Mouse (Mus musculus): Measurements from ENCODE around the gene Pin1. TPM values are rescaled to one million over a fixed set of nuclear protein-coding genes. Genes with fewer than 3 reads are reported as not detected.
"Not testable (repeated sequence)": the region's sequence is repeated elsewhere in the genome, so short reads cannot be mapped to it uniquely, and the experiment has no call there.

Gene Pin1
- polyA plus RNA-seq, 1 experiment from 2014 or later, result 47.5 TPM

DNA sequence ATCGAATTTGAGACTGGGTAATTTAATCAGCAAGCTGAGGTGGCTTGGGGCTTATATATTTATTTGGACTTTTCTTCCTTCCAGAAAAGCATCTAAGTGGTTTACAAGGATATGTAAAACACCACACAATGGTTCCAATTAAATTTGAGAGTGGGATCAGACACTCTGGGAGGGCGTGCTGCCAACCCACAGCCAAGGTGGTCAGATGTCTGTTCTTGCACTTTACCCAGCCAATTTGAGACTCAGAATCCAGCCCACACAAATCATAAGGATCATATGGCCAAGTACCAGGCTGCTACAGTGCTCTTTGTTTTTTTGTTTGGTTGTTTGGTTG is 30.5 kb downstream of the Pin1 start:
- Histone ChIP-seq H3K4me2 (no peak overlapping the region), H3K4me3 (no peak overlapping the region), H3K9ac (no peak overlapping the region), H3K9me3 (no peaks in the 10 kb centered on the region), H3K27ac (replicated peaks) (no peak overlapping the region), H3K27me3 (replicated peaks) (no peaks in the 10 kb centered on the region), H3K36me3 (no peaks in the 10 kb centered on the region), H3K4me1 (no peaks in the 10 kb centered on the region)
- no peak for ATAC-seq (ENCODE audit: extremely low read depth, insufficient number of reproducible peaks, low FRiP score, low TSS enrichment)
- 62% methylated on average over 2 of the region's 2 CpGs for WGBS

DNA sequence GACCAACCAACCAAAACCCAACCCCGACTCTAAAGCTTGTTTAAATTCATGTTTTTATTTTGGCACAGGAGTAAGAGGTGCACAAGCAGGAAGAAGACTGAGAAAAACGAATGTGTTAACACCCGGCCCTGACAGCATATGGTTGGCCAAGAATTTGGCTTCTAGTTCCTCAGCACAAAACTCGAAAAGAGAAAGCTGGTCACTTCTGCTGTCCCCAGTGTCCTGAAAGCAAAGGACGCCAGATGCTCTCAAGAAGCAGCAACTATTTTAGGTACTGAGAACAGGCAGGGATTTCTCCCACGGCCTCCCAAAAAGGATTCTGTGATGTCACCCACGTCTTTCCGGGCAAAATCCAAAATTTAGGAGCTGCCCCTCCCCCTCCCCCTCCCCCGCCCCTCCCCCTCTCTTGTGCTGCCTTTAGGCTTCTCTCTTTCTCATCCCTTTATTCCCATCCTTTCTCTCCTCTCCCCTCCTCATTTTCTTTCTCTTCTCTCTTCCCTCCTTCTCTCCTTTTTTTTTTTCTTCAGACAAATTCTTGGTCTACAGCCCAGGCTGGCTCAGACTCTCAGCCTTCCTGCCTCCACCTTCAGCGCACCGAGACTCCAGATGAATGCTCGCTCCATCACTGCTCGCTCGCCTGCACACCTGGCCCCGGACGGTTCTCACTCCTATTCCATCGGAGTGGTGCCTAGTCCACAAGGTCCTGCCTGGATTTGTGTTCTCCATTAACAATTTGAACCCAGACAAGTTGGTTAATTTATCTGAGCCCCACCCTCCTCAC is 33.4 kb downstream of the Pin1 start:
- Histone ChIP-seq H3K36me3 (no peaks in the 10 kb centered on the region), H3K4me1 (peaks cover 10% of the 10 kb centered on the region), H3K4me3 (no peak overlapping the region), H3K4me2 (no peak overlapping the region), H3K27ac (replicated peaks) (no peak overlapping the region), H3K9me3 (no peaks in the 10 kb centered on the region), H3K27me3 (replicated peaks) (no peaks in the 10 kb centered on the region), H3K9ac (no peak overlapping the region)
- no peak for ATAC-seq (ENCODE audit: extremely low read depth, insufficient number of reproducible peaks, low FRiP score, low TSS enrichment)
- WGBS, result 46% methylated on average over 16 of the region's 17 CpGs

DNA sequence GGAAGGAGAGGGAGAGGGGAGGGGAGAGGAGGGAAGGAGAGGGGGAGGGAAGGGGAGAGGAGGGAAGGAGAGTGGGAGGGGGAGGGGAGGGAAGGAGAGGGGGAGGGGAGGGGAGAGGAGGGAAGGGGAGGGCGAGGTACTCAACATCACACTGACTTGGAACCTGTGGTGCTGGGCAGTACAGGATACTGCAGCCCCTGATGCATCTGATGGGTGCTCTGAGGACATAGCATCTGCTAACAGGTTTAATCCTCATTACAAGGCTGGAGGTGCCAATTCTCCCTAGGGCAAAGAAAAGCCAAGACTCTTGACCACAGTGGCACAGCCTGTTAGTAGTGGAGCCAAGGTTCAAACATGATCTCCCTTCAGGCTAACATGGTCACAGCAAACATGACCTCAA is 37.5 kb downstream of the Pin1 start:
- Histone ChIP-seq H3K36me3 (no peaks in the 10 kb centered on the region), H3K4me1 (peaks cover 13% of the 10 kb centered on the region), H3K27me3 (replicated peaks) (peaks cover 28% of the 10 kb centered on the region), H3K27ac (replicated peaks) (peak overlapping the region; percentile 28), H3K9me3 (no peaks in the 10 kb centered on the region), H3K4me2 (no peak overlapping the region), H3K9ac (no peak overlapping the region), H3K4me3 (no peak overlapping the region)
- ATAC-seq (ENCODE audit: extremely low read depth, insufficient number of reproducible peaks, low FRiP score, low TSS enrichment), result no peak
- WGBS, result 75% methylated on average over 1 of the region's 1 CpGs

DNA sequence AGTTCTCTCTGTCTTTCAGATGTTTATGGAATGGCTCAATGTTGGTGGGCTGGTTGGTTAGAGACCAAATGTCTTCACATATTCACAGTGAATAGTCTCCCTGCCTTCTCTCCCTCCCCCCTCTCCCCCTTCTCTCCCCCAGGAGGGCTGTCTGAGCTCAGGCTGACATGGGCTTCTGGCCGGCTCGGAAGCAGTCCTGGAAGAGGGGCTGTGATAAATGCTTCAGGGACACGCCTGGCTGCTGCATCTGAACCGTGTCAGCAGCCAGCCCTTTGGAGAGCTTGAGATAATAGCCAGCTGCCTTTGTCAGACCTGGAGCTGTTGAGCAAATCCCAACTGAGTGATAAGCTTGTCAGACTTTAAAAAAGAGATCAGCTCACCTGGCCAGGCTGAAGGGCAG is 38.0 kb downstream of the Pin1 start:
- Histone ChIP-seq H3K4me1 (peaks cover 17% of the 10 kb centered on the region), H3K9ac (no peak overlapping the region; the same call in 1 of the 2 replicates), H3K4me2 (peak overlapping the region; percentile 6; the same call in 1 of the 2 replicates), H3K27ac (replicated peaks) (peak overlapping the region; percentile 28), H3K9me3 (no peaks in the 10 kb centered on the region), H3K4me3 (no peak overlapping the region), H3K27me3 (replicated peaks) (peaks cover 31% of the 10 kb centered on the region), H3K36me3 (no peaks in the 10 kb centered on the region)
- ATAC-seq (ENCODE audit: extremely low read depth, insufficient number of reproducible peaks, low FRiP score, low TSS enrichment), result no peak; the same call in 1 of the 2 replicates
- WGBS, result 0% methylated on average over 4 of the region's 4 CpGs

DNA sequence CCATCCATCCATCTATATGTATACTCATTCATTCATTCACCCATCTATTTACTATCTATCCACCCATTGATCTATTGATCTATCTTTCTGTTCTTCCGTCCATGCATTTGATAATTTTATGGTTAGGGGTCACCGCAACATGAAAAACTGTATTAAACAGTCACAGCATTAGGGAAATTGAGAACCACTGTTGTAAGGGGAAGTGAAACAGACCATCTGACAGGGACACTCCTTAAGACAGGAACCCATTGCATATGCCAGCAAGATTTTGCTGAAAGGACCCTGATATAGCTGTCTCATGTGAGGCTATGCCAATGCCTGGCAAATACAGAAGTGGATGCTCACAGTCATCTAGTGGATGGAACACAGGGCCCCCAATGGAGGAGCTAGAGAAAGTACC is 38.6 kb downstream of the Pin1 start:
- ATAC-seq (ENCODE audit: extremely low read depth, insufficient number of reproducible peaks, low FRiP score, low TSS enrichment); H3K36me3 ChIP-seq; H3K9me3 ChIP-seq; H3K27ac ChIP-seq (replicated peaks); H3K4me3 ChIP-seq; H3K9ac ChIP-seq; H3K4me2 ChIP-seq: not testable (repeated sequence)
- Histone ChIP-seq H3K27me3 (replicated peaks) (peaks cover 36% of the 10 kb centered on the region), H3K4me1 (peaks cover 20% of the 10 kb centered on the region)
- 87% methylated on average over 2 of the region's 2 CpGs for WGBS

DNA sequence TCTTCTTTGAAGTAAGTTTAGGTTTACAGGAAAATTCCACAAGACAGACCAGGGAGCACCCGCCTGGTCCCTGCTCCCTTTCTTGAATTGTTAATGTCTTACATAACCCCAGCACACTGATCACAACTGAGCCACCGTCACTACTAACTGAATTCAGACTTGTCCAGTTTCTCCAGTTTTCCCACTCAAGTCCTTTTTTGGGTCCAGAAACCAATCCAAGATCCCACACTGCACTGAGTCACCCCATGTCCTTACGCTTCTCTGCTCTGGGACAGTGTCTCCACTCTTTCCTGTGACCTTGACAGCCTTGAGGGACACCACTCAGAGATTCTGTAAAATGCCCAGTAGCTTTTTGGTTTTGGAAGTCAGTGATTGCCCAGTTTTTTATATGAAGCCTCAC is 41.0 kb downstream of the Pin1 start:
- Histone ChIP-seq H3K4me1 (peaks cover 26% of the 10 kb centered on the region), H3K4me3 (no peak overlapping the region), H3K27me3 (replicated peaks) (peaks cover 54% of the 10 kb centered on the region)

DNA sequence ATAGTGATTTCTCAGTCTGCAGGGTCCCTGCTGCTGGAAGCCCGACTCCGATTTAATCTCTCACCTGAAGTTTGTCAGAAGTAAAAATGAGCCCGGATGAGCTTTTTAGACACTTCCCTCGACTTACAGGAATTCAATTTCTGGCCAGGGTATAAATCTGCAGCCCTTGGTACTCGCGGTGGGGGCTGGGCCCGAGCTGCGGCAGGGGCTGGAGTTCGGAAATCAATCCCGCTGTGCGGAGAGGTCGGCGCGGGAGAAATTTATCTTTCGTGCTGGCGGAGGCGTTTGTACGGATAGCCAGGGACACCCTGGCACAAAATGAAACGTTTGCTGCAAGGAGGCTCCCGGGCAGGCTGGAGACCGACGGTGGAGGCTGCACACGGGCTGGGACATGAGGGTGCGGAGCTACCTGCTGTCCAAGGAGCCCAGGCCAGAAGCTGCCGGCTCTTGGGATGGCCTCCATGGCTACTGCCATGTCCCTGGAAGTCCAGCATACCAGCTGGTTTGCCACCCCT is 42.9 kb downstream of the Pin1 start:
- WGBS, result 4% methylated on average over 25 of the region's 25 CpGs
- peaks cover 3% of the 10 kb centered on the region; the same call in 1 of the 2 replicates for H3K9me3 ChIP-seq
- peak overlapping the region; percentile 46 for H3K4me3 ChIP-seq
- no peak overlapping the region for H3K27ac ChIP-seq (replicated peaks)
- ATAC-seq (ENCODE audit: extremely low read depth, insufficient number of reproducible peaks, low FRiP score, low TSS enrichment), result no peak
- peak overlapping the region; percentile 69 for H3K4me2 ChIP-seq
- no peaks in the 10 kb centered on the region for H3K36me3 ChIP-seq
- peaks cover 54% of the 10 kb centered on the region for H3K27me3 ChIP-seq (replicated peaks)
- peak overlapping the region; percentile 60 for H3K9ac ChIP-seq
- H3K4me1 ChIP-seq, result peaks cover 22% of the 10 kb centered on the region

More for the DNA sequence above, 41.0 kb downstream of the Pin1 start:
- Histone ChIP-seq H3K36me3 (no peaks in the 10 kb centered on the region), H3K27ac (replicated peaks) (no peak overlapping the region), H3K9ac (no peak overlapping the region), H3K9me3 (peaks cover 3% of the 10 kb centered on the region; the same call in 1 of the 2 replicates), H3K4me2 (no peak overlapping the region)
- WGBS, result 88% methylated on average over 3 of the region's 3 CpGs
- no peak for ATAC-seq (ENCODE audit: extremely low read depth, insufficient number of reproducible peaks, low FRiP score, low TSS enrichment)

DNA sequence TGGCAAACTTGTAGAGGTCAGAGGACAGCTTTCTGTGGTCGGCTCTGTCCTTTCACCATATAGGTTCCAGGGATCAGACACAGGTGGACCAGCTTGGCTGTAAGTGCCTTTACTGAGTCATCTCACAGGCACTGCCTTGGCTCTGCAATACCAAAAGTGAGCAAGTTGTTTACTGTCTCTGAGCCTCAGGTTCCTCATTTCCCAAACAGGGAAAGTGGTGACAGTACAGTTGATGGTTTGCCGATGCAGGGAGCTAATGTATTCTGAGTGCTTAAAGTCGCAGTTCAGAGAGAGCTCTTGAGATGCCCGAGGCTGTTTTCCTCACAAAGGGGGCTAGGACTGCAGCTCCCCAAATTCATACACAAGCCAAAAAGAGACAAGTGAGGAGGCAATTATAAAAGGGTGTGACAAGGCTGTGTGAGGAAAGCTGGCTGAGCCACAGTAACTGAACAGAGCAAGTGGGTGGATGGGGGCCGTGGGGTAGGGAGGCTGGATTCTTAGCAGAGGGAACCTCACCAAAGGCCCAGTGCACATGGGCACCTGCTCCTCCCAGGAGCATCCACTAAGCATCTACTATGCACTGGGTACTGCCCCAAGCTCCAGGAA is 44.3 kb downstream of the Pin1 start:
- no peak overlapping the region for H3K9ac ChIP-seq
- no peak for ATAC-seq (ENCODE audit: extremely low read depth, insufficient number of reproducible peaks, low FRiP score, low TSS enrichment)

DNA sequence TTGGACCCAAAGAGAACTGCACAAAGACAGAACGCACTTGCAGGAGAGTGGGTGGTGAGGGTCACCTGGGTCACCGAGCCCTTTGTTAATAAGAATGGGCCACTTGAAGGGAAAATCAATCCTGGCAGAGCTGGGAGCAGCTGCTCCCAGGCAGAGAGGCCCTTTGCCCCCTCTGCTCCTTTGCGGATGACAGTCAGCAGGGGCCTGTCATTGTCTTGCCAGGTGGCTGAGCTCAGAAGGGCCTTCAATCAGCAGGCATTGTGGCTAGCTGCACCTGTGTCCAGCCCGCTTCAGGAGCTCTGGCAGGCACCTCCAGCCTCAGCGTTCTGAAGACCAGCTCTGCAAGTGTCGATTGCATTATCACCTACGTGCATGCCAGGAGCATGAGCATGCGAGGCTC is 45.6 kb downstream of the Pin1 start:
- H3K4me3 ChIP-seq, result no peak overlapping the region
- H3K27ac ChIP-seq (replicated peaks), result no peak overlapping the region
- no peak overlapping the region for H3K4me2 ChIP-seq
- H3K9me3 ChIP-seq, result peaks cover 3% of the 10 kb centered on the region; the same call in 1 of the 2 replicates
- ATAC-seq (ENCODE audit: extremely low read depth, insufficient number of reproducible peaks, low FRiP score, low TSS enrichment), result no peak
- WGBS, result 32% methylated on average over 8 of the region's 8 CpGs
- peaks cover 43% of the 10 kb centered on the region for H3K27me3 ChIP-seq (replicated peaks)
- H3K36me3 ChIP-seq, result no peaks in the 10 kb centered on the region
- H3K9ac ChIP-seq, result no peak overlapping the region
- H3K4me1 ChIP-seq, result peaks cover 14% of the 10 kb centered on the region

More for the DNA sequence above, 44.3 kb downstream of the Pin1 start:
- Histone ChIP-seq H3K27ac (replicated peaks) (no peak overlapping the region), H3K4me3 (no peak overlapping the region), H3K27me3 (replicated peaks) (peaks cover 53% of the 10 kb centered on the region), H3K9me3 (peaks cover 3% of the 10 kb centered on the region; the same call in 1 of the 2 replicates), H3K4me2 (no peak overlapping the region), H3K4me1 (peaks cover 14% of the 10 kb centered on the region), H3K36me3 (no peaks in the 10 kb centered on the region)
- 52% methylated on average over 5 of the region's 5 CpGs for WGBS

DNA sequence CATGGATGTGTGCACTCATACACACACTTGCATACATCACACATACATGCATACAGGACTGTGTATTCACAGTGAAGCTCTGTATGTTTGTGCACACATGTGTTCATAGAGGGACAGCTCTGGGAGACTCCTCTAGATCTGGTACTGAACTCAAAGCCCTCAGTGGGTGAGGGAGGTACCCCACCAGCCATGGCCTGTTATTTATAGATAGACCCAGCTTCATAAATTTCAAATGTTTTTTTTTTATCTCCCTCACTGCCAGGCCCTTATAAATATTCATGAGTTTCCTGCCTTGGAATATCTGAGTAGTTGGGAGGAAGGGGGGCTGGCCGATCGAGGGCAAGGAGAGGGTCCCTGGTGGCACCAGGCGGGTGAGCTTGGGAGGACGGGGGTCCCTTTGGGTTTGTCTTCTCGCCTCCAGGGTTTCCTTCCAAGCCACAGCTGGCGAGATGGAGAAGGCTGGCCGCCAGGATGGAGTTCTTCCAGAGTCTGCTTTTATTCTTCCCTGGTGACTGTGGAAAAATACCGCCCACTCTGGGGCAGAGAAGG is 52.0 kb downstream of the Pin1 start:
- H3K9me3 ChIP-seq, result no peaks in the 10 kb centered on the region
- no peaks in the 10 kb centered on the region for H3K27me3 ChIP-seq (replicated peaks)

DNA sequence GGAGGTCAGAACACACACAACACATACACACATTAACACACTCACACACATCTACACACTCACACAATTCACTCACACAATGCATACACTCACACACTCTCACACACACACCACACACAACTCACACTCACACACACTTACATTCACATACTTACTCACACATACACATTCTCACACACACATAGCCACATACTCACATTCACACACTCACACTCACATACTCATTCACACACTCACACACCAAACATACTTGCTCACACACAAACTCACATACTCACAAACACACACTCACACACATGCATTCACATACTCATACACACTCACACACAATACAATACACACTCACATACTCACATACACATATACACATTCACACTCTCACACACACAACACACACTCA is 53.5 kb downstream of the Pin1 start:
- H3K36me3 ChIP-seq, result no peaks in the 10 kb centered on the region

More for the DNA sequence above, 52.0 kb downstream of the Pin1 start:
- Histone ChIP-seq H3K9ac (no peak overlapping the region), H3K36me3 (no peaks in the 10 kb centered on the region), H3K4me1 (no peaks in the 10 kb centered on the region), H3K4me2 (no peak overlapping the region), H3K27ac (replicated peaks) (no peak overlapping the region), H3K4me3 (no peak overlapping the region)
- 66% methylated on average over 8 of the region's 8 CpGs for WGBS
- ATAC-seq (ENCODE audit: extremely low read depth, insufficient number of reproducible peaks, low FRiP score, low TSS enrichment), result no peak

More for the DNA sequence above, 53.5 kb downstream of the Pin1 start:
- no peak overlapping the region for H3K4me2 ChIP-seq
- no peaks in the 10 kb centered on the region for H3K4me1 ChIP-seq
- no peaks in the 10 kb centered on the region for H3K27me3 ChIP-seq (replicated peaks)
- ATAC-seq (ENCODE audit: extremely low read depth, insufficient number of reproducible peaks, low FRiP score, low TSS enrichment), result no peak
- no peak overlapping the region for H3K27ac ChIP-seq (replicated peaks)
- no peaks in the 10 kb centered on the region for H3K9me3 ChIP-seq
- H3K4me3 ChIP-seq, result no peak overlapping the region
- no peak overlapping the region for H3K9ac ChIP-seq

All from heart, embryonic 13.5 days (tissue).